Mouse (Mus musculus): ENCODE data around the gene Gm20388.

DNA sequence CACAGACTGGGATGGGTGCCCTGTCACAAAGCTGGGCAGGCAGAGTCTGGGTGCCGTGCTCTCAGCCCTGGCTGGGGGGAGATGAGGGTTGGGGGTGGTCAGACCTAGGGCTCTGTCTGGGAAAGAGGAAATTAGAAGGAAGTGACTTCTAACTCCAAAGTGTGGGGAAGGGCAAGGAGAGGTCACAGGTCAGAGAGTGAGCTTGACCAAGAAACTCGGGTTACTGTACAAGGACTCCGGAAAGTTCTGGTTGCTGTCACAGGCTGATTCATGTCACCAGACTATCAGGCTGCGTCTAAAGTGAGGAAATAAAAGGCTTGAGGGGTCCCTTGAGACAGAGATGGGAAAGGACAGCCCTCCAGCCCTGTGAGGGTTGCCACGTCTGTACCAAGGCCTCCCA, 1408.8 kb downstream of the Gm20388 start:
- TF ChIP-seq TAL1 (IDR thresholded peaks at IDR 0.05; ENCODE audit: low read length) (no peak), GATA1 (IDR thresholded peaks at IDR 0.05; ENCODE audit: low read length) (no peak)

Measured in erythroblast, embryonic 14.5 days (primary cell).